In the genomic region with DNA sequence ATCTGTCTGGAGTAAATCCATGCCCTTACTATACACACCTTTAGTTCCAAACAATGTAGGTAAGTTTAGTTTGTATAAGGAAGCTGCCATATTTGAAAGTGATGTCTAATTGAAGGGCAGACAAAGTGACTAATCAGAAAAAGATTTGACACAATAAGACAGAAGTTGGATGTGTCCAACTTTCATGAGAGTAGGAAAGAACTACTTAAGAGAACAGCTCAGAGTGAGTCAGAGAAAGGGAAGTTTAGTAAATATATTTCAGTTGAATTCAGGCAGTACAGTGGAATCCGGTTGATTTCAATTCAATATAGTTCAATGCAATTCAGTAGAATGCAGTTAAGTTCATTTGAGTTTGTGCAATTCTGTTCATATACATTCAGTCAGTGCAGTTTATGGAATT, we compare ENCODE assay signal across 26 mouse cellular contexts.
DNase-seq lines count a peak whose midpoint lies in the region; ATAC-seq and TF ChIP-seq lines count a peak whose summit lies in the region.
"Had no signal": no experiment of that assay in that cellular context is flagged by ENCODE, and none has a peak within 500 bp of the region (broad histone marks: within the 10 kb centered on the region; RNA-seq: fewer than 3 reads in every experiment).

No protein-coding gene starts in this region.

- no peak overlapping the region for H3K9ac ChIP-seq in neural tube, embryonic 15.5 days (replicated peaks)

- H3K27me3 ChIP-seq in neural tube, embryonic 15.5 days (replicated peaks), result no peaks in the 10 kb centered on the region
- H3K27me3 ChIP-seq: CH12.LX, Patski had no signal

- no peak for TF ChIP-seq CTCF in lung, adult 2 months (IDR thresholded peaks at IDR 0.05; ENCODE audit: insufficient read depth, low read length)

- no peak overlapping the region for H3K4me2 ChIP-seq in neural tube, embryonic 15.5 days

- H3K27ac ChIP-seq in neural tube, embryonic 15.5 days (replicated peaks), result no peak overlapping the region

- H3K9me3 ChIP-seq in neural tube, embryonic 15.5 days (replicated peaks), result no peaks in the 10 kb centered on the region
- H3K9me3 ChIP-seq: G1E had no signal

- no peaks in the 10 kb centered on the region for H3K4me1 ChIP-seq in neural tube, embryonic 15.5 days
- H3K4me1 ChIP-seq in lung, adult 2 months (ENCODE audit: control insufficient read depth, insufficient read depth, low read length), result no peaks in the 10 kb centered on the region

- TF ChIP-seq POLR2A in lung, adult 2 months (IDR thresholded peaks at IDR 0.05; ENCODE audit: borderline replicate concordance, extremely low read depth, low read depth, low read length), result no peak

- no peak for ATAC-seq in neural tube, embryonic 15.5 days (ENCODE audit: low FRiP score)
- ATAC-seq: activated CD4-positive, CD25-positive, alpha-beta regulatory T cell, adult 4 months; CD4-positive, CD25-positive, alpha-beta regulatory T cell, adult 4 months; Patski had no signal

- no peak overlapping the region for H3K4me3 ChIP-seq in neural tube, embryonic 15.5 days (replicated peaks)
- H3K4me3 ChIP-seq in lung, adult 2 months (replicated peaks; ENCODE audit: extremely low read depth, low read depth, low read length), result no peak overlapping the region

- peak; percentile 20 for DNase-seq in 3134 (ENCODE audit: extremely low read depth, insufficient read length, low spot score)
- DNase-seq in 3T3-L1 (ENCODE audit: low read depth, low spot score), result peak; percentile 61
- DNase-seq in 416B (ENCODE audit: low read depth), result peak; percentile 14
- DNase-seq in NIH3T3 (ENCODE audit: low read depth), result peak; percentile 54
- no peak for DNase-seq in adrenal gland, adult 2 months
- DNase-seq in lung, adult 2 months, result no peak
- no peak for DNase-seq in frontal cortex, postnatal 25 days (ENCODE audit: low spot score in 2 of 2)
- DNase-seq: adrenal gland, adult 8-10 months; adrenal gland, postnatal 10 days; adrenal gland, postnatal 14 days; adrenal gland, postnatal 25 days; adrenal gland, postnatal 36 days; B cell, adult 2 months; cerebellum, adult 11 months; cerebellum, adult 11-12 months; cerebellum, adult 18-20 months; cerebellum, adult 2 months; cerebellum, adult 8-10 months; cerebellum, adult 9-10 months; cerebellum, adult 9-11 months had no signal

- H3K36me3 ChIP-seq in neural tube, embryonic 15.5 days, result no peaks in the 10 kb centered on the region
- H3K36me3 ChIP-seq: G1E had no signal

- 95% methylated on average over 1 of the region's 1 CpGs for WGBS in neural tube, embryonic 15.5 days
- WGBS in lung, adult 2 months, result 91% methylated on average over 1 of the region's 1 CpGs

Comparison
In these comparisons a context has a peak if more than half of its experiments do, and no peak if none do; other contexts are left out.
1. DNase-seq: peak in 3134 (single experiment), 3T3-L1 (single experiment), 416B (single experiment) and NIH3T3 (single experiment); none in adrenal gland, adult 2 months (single experiment), lung, adult 2 months (single experiment) and frontal cortex, postnatal 25 days (0 of 2).